Mouse (Mus musculus): ENCODE data around the gene Smug1. TPM values are rescaled to one million over a fixed set of nuclear protein-coding genes. Genes with fewer than 3 reads are reported as not detected.

Smug1 gene
- polyA plus RNA-seq, 1 experiment, result 7.4 TPM

GRCm38 (mm10) chr15:103112309-103112708, 54.6 kb downstream of the Smug1 start:
- TF ChIP-seq CTCF (IDR thresholded peaks at IDR 0.05; ENCODE audit: low read depth, low read length), result no peak
- no peak for TF ChIP-seq POLR2A (IDR thresholded peaks at IDR 0.05; ENCODE audit: borderline replicate concordance, low read depth, low read length)
- no peak overlapping the region for H3K27ac ChIP-seq (ENCODE audit: insufficient read depth, low read depth, low read length)

DNA sequence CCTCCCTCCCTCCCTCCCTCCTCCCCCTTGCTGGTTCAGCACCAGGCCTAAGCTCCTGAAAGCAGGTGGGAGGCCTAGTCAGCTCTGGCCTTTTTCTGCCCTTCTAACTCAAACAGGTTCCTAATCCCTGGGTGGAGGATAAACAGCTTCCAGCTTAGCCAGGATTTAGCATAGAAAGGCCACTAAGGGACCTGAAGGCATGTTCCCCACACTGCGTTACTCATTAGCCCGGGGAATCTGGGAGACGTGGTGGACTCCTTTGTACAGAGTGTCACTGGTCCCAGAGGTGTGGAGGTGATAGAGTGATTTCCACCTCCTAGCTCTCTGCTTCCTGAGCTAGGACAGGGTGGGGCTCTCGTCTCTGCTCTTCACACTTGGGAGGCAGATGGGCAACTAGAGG, 57.0 kb downstream of the Smug1 start:
- no peak overlapping the region for H3K4me3 ChIP-seq (ENCODE audit: insufficient read depth, low read length)
- no peak for TF ChIP-seq CTCF (IDR thresholded peaks at IDR 0.05; ENCODE audit: low read depth, low read length)
- TF ChIP-seq POLR2A (IDR thresholded peaks at IDR 0.05; ENCODE audit: borderline replicate concordance, low read depth, low read length), result no peak
- H3K4me1 ChIP-seq (ENCODE audit: control insufficient read depth, insufficient read depth, low read length), result no peaks in the 10 kb centered on the region
- H3K27ac ChIP-seq (ENCODE audit: insufficient read depth, low read depth, low read length), result no peak overlapping the region

More at GRCm38 (mm10) chr15:103112309-103112708, 54.6 kb downstream of the Smug1 start:
- no peak overlapping the region for H3K4me3 ChIP-seq (ENCODE audit: insufficient read depth, low read length)
- H3K4me1 ChIP-seq (ENCODE audit: control insufficient read depth, insufficient read depth, low read length), result no peaks in the 10 kb centered on the region

- H3K4me1 ChIP-seq (ENCODE audit: control insufficient read depth, insufficient read depth, low read length), result no peaks in the 10 kb centered on the region
- H3K27ac ChIP-seq (ENCODE audit: insufficient read depth, low read depth, low read length), result no peak overlapping the region
- TF ChIP-seq POLR2A (IDR thresholded peaks at IDR 0.05; ENCODE audit: borderline replicate concordance, low read depth, low read length) (no peak), CTCF (IDR thresholded peaks at IDR 0.05; ENCODE audit: low read depth, low read length) (no peak)
- H3K4me3 ChIP-seq (ENCODE audit: insufficient read depth, low read length), result no peak overlapping the region
Observed at GRCm38 (mm10) chr15:103108066-103108676, 58.7 kb downstream of the Smug1 start.

DNA sequence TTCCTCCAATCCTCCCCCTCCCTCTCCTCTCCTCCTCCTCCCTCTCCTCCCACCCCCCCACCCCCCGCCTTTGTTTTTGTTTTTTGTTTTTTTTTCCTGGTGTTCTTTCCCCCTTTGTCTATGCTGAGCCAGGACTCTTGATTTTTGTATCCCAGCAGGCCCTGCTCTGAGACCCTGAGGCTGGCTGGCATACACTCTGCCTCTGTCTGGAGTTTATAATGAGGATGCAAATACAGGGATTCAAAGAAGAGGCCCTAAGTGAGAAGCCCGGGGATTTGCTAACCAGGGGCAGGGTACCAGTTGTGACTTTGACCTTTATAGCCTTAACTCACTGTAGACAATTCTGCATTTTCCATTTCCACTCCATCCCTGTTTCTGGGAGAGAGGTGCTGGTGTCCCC, 60.7 kb downstream of the Smug1 start:
- TF ChIP-seq CTCF (IDR thresholded peaks at IDR 0.05; ENCODE audit: low read depth, low read length), result no peak
- TF ChIP-seq POLR2A (IDR thresholded peaks at IDR 0.05; ENCODE audit: borderline replicate concordance, low read depth, low read length), result no peak
- H3K27ac ChIP-seq (ENCODE audit: insufficient read depth, low read depth, low read length), result no peak overlapping the region
- no peaks in the 10 kb centered on the region for H3K4me1 ChIP-seq (ENCODE audit: control insufficient read depth, insufficient read depth, low read length)
- H3K4me3 ChIP-seq (ENCODE audit: insufficient read depth, low read length), result no peak overlapping the region

Other genes with a start within 250 kb of the Smug1 start
- gene Hoxc13, start 246.0 kb downstream of the Smug1 start, polyA plus RNA-seq (2012; ENCODE audit: insufficient read depth, insufficient read length, missing spikeins), result not detected in 2 replicates
- not detected in 2 replicates for gene Hoxc12, start 230.3 kb downstream of the Smug1 start, polyA plus RNA-seq (2012; ENCODE audit: insufficient read depth, insufficient read length, missing spikeins)
- gene Hoxc11, start 212.7 kb downstream of the Smug1 start, polyA plus RNA-seq (2012; ENCODE audit: insufficient read depth, insufficient read length, missing spikeins), result not detected in 2 replicates
- 0.28 TPM in 1 of 2 replicates, not detected in the other for gene Hoxc10, start 200.3 kb downstream of the Smug1 start, polyA plus RNA-seq (2012; ENCODE audit: insufficient read depth, insufficient read length, missing spikeins)
- not detected in 2 replicates for gene Hoxc5, start 199.6 kb downstream of the Smug1 start, polyA plus RNA-seq (2012; ENCODE audit: insufficient read depth, insufficient read length, missing spikeins)
- gene Hoxc9, start 190.7 kb downstream of the Smug1 start, polyA plus RNA-seq (2012; ENCODE audit: insufficient read depth, insufficient read length, missing spikeins), result not detected in 2 replicates
- not detected in 2 replicates for gene Hoxc8, start 176.5 kb downstream of the Smug1 start, polyA plus RNA-seq (2012; ENCODE audit: insufficient read depth, insufficient read length, missing spikeins)
- not detected in 2 replicates for gene Hoxc6, start 168.8 kb downstream of the Smug1 start, polyA plus RNA-seq (2012; ENCODE audit: insufficient read depth, insufficient read length, missing spikeins)
- 0.27 TPM in 1 of 2 replicates, not detected in the other for gene Hoxc4, start 148.2 kb downstream of the Smug1 start, polyA plus RNA-seq (2012; ENCODE audit: insufficient read depth, insufficient read length, missing spikeins)
- 33.5 and 37.2 TPM in 2 replicates for gene Cbx5, start 72.7 kb upstream of the Smug1 start, polyA plus RNA-seq (2012; ENCODE audit: insufficient read depth, insufficient read length, missing spikeins)
- 154 and 160 TPM in 2 replicates for gene Hnrnpa1, start 73.3 kb upstream of the Smug1 start, polyA plus RNA-seq (2012; ENCODE audit: insufficient read depth, insufficient read length, missing spikeins)
- gene Nfe2, start 91.3 kb upstream of the Smug1 start, polyA plus RNA-seq (2012; ENCODE audit: insufficient read depth, insufficient read length, missing spikeins), result 0.88 and 1.7 TPM in 2 replicates
- 129 and 132 TPM in 2 replicates for gene Copz1, start 105.6 kb upstream of the Smug1 start, polyA plus RNA-seq (2012; ENCODE audit: insufficient read depth, insufficient read length, missing spikeins)
- 1.4 and 2.7 TPM in 2 replicates for gene Gpr84, start 143.5 kb upstream of the Smug1 start, polyA plus RNA-seq (2012; ENCODE audit: insufficient read depth, insufficient read length, missing spikeins)
- gene Zfp385a, start 173.0 kb upstream of the Smug1 start, polyA plus RNA-seq (2012; ENCODE audit: insufficient read depth, insufficient read length, missing spikeins), result 73.0 and 86.1 TPM in 2 replicates
- gene Itga5, start 199.7 kb upstream of the Smug1 start, polyA plus RNA-seq (2012; ENCODE audit: insufficient read depth, insufficient read length, missing spikeins), result 34.0 and 37.3 TPM in 2 replicates